9 mouse cellular contexts compared by ENCODE assay signal in genomic region chr4:46858899-46859298, GRCm38 (mm10).
DNase-seq lines count a peak whose midpoint lies in the region; ATAC-seq lines count a peak whose summit lies in the region.
"Had no signal": no experiment of that assay in that cellular context is flagged by ENCODE, and none has a peak within 500 bp of the region (broad histone marks: within the 10 kb centered on the region; RNA-seq: fewer than 3 reads in every experiment).

No protein-coding gene starts in this region.

- no peaks in the 10 kb centered on the region for H3K9me3 ChIP-seq in forebrain, embryonic 11.5 days (ENCODE audit: control insufficient read depth, low read length)
- no peaks in the 10 kb centered on the region for H3K9me3 ChIP-seq in limb, embryonic 13.5 days
- H3K9me3 ChIP-seq: neural tube, embryonic 13.5 days had no signal

- 31% methylated on average over 13 of the region's 13 CpGs for WGBS in forebrain, embryonic 11.5 days
- WGBS in limb, embryonic 13.5 days: 11% methylated on average over 13 of the region's 13 CpGs

- peaks cover 3% of the 10 kb centered on the region; the same call in 1 of the 2 replicates for H3K27me3 ChIP-seq in forebrain, embryonic 11.5 days (ENCODE audit: control insufficient read depth, insufficient read depth, low read length)
- H3K27me3 ChIP-seq in limb, embryonic 13.5 days: peaks cover 3% of the 10 kb centered on the region; the same call in 1 of the 2 replicates
- H3K27me3 ChIP-seq: neural tube, embryonic 13.5 days had no signal

- H3K4me2 ChIP-seq in forebrain, embryonic 11.5 days (ENCODE audit: low read depth, low read length, severe bottlenecking): no peak overlapping the region
- peak overlapping the region; percentile 37 for H3K4me2 ChIP-seq in limb, embryonic 13.5 days (replicated peaks)
- H3K4me2 ChIP-seq: neural tube, embryonic 13.5 days had no signal

- H3K4me1 ChIP-seq in forebrain, embryonic 11.5 days (replicated peaks; ENCODE audit: control insufficient read depth, insufficient read depth, low read length): peaks cover 4% of the 10 kb centered on the region; the same call in 1 of the 2 replicates
- peaks cover 13% of the 10 kb centered on the region for H3K4me1 ChIP-seq in limb, embryonic 13.5 days

- no peak overlapping the region for H3K4me3 ChIP-seq in forebrain, embryonic 11.5 days (ENCODE audit: low read depth, low read length)
- no peak overlapping the region for H3K4me3 ChIP-seq in limb, embryonic 13.5 days
- H3K4me3 ChIP-seq: neural tube, embryonic 13.5 days had no signal

- no peaks in the 10 kb centered on the region for H3K36me3 ChIP-seq in forebrain, embryonic 11.5 days (ENCODE audit: control insufficient read depth, insufficient read depth, low read length)
- H3K36me3 ChIP-seq in limb, embryonic 13.5 days: no peaks in the 10 kb centered on the region
- H3K36me3 ChIP-seq: neural tube, embryonic 13.5 days had no signal

- H3K9ac ChIP-seq in forebrain, embryonic 11.5 days (ENCODE audit: low read length): no peak overlapping the region
- no peak overlapping the region for H3K9ac ChIP-seq in limb, embryonic 13.5 days
- H3K9ac ChIP-seq: neural tube, embryonic 13.5 days had no signal

- ATAC-seq in forebrain, embryonic 11.5 days (replicated peaks; ENCODE audit: low FRiP score): peak; percentile 28; the same call in 1 of the 2 replicates
- peak; percentile 43 to 77; a peak in 2 of 4 replicates for ATAC-seq in hematopoietic stem cell, adult 5-6 weeks (replicated peaks in 1 of 2; ENCODE audit: insufficient read depth in 1 of 2, low FRiP score in 2 of 2, low TSS enrichment in 1 of 2, low read depth in 1 of 2, poor library complexity in 2 of 2, severe bottlenecking in 2 of 2)
- peak; percentile 41; the same call in 1 of the 2 replicates for ATAC-seq in limb, embryonic 13.5 days (ENCODE audit: low FRiP score, low read depth)

- no peak overlapping the region for H3K27ac ChIP-seq in forebrain, embryonic 11.5 days (ENCODE audit: low read depth, low read length)
- H3K27ac ChIP-seq in limb, embryonic 13.5 days: no peak overlapping the region
- H3K27ac ChIP-seq: neural tube, embryonic 13.5 days had no signal

- DNase-seq in adrenal gland, adult (ENCODE audit: inconsistent age in 2 of 2, low spot score in 1 of 2): peak; percentile 25 to 51
- DNase-seq in adrenal gland, postnatal 4 days (ENCODE audit: low spot score in 2 of 2): no peak
- DNase-seq in adrenal gland, postnatal 36 days: peak; percentile 16 to 58
- DNase-seq in forebrain, embryonic 11.5 days (ENCODE audit: low spot score): peak; percentile 76
- peak; percentile 22 for DNase-seq in neural tube, embryonic 10.5 days (ENCODE audit: extremely low spot score, low spot score)
- no peak for DNase-seq in urinary bladder, postnatal 25 days (ENCODE audit: low spot score)

Comparison
In these comparisons a context has a peak if more than half of its experiments do, and no peak if none do; other contexts are left out.
1. DNase-seq: peak in adrenal gland, adult (2 of 2), adrenal gland, postnatal 36 days (2 of 2), forebrain, embryonic 11.5 days (single experiment) and neural tube, embryonic 10.5 days (single experiment); none in adrenal gland, postnatal 4 days (0 of 2) and urinary bladder, postnatal 25 days (single experiment).
2. Peak in every context shown above with its lines, with median percentiles within 50 percentile points of each other: ATAC-seq.